Mouse (Mus musculus): ENCODE results near the gene Dclk2. TPM values are rescaled to one million over a fixed set of nuclear protein-coding genes. Genes with fewer than 3 reads are reported as not detected.

The Dclk2 gene
- not detected in 2 replicates for polyA plus RNA-seq (2012)

- TF ChIP-seq GATA1 (IDR thresholded peaks at IDR 0.05; ENCODE audit: low read length): no peak
These were observed at the start of gene Dclk2 for GRCm38 (mm10) chr3:86920343-86921083. Gene Dclk2 (minus strand): TSS chr3:86920852.

DNA sequence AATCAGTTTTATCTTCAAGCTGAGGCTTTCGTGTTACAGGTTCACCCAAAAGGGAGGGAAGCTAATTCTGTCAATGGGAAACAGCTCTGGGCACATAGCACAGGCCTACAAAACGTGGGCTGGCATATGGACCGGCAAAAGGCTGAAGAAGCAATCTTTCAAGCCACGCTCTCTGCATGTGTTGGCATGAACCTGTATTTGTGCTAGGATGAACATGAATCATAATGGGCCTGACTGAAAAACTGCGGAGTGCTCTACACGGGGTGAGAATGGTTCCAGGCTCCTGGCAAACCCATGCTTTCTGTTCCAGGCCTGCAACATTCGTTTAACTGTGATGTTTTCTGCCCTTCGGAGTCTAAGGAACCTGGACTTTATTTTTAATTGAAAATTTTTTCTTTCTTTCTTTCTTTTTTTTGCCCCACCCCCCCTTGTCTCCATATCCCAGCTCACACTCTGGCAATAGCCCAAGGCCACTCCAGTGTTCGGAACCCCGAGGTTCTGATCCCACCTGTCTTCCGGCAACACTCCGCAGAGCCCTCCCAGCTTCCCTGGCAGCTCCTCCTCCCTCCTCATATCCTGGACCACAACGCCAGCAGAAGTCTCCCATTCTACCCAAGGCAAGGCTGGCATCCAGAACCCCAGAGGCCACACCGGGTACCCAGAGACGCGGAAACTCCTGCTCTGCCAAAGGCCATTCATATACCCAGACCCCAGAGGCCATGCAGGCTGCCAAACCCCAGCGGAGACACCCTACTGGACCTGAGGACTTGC, 42.2 kb upstream of the Dclk2 start:
- TF ChIP-seq GATA1 (IDR thresholded peaks at IDR 0.05; ENCODE audit: low read length): no peak

- no peak for TF ChIP-seq GATA1 (IDR thresholded peaks at IDR 0.05; ENCODE audit: low read length)
These were observed 40.7 kb upstream of the Dclk2 start for GRCm38 (mm10) chr3:86961395-86961669.

- TF ChIP-seq GATA1 (IDR thresholded peaks at IDR 0.05; ENCODE audit: low read length): no peak
These were observed 40.2 kb upstream of the Dclk2 start for GRCm38 (mm10) chr3:86960656-86961394.

GRCm38 (mm10) chr3:86959088-86959487, 38.4 kb upstream of the Dclk2 start:
- TF ChIP-seq GATA1 (IDR thresholded peaks at IDR 0.05; ENCODE audit: low read length): no peak

GRCm38 (mm10) chr3:86955376-86955775, 34.7 kb upstream of the Dclk2 start:
- no peak for TF ChIP-seq GATA1 (IDR thresholded peaks at IDR 0.05; ENCODE audit: low read length)

DNA sequence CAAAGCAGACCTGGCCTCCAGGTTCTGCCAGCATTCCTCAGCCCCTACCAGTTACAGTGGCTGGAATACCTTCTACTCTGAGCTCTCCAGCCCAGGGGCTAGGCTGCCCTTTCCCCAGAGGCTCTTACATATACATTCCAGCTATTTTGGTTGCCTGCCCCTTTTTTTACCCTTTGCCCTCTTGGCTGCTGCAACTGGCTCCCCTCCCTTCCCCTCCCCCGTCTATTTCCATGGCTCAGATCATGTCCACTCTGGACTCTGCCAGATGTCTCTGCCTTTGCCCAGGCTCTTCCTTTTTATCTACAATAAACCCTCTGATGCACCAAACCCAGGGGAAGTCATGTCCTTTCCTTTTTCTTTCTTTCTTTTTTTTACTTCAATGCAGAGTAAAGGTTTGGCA, 33.9 kb upstream of the Dclk2 start:
- TF ChIP-seq GATA1 (IDR thresholded peaks at IDR 0.05; ENCODE audit: low read length): no peak

- TF ChIP-seq GATA1 (IDR thresholded peaks at IDR 0.05; ENCODE audit: low read length): no peak
These were observed 33.2 kb upstream of the Dclk2 start for GRCm38 (mm10) chr3:86953819-86954218.

- no peak for TF ChIP-seq GATA1 (IDR thresholded peaks at IDR 0.05; ENCODE audit: low read length)
These were observed 30.0 kb upstream of the Dclk2 start for GRCm38 (mm10) chr3:86950652-86951051.

DNA sequence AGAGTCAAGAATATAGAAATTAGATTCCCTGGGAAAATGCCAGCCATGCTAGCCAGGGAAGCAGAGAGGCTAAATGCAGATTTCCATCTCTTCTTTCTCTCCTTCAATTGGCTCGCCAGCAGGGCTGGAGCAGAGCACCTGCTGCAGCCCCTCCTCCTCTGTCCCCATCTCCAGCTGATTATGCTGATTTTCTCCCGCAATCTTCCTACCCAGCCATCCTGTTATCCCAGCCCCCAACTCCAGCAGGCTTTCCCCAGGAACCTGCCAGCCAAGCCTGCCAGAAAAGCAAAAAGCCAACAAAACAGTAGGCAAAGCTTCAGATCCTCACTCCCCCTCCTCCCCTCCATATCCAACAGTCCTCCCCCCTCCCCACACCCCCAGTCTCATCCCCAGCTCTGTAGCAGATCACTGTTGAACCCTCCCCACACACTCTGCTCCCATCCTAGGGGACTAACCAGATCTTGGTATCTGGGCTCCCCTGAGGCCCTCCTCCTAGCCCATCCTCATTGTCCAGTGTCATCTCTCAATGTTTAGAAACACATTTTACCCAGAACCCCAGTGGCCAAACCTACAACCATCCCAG, 15.7 kb upstream of the Dclk2 start:
- no peak for TF ChIP-seq GATA1 (IDR thresholded peaks at IDR 0.05; ENCODE audit: low read length)

DNA sequence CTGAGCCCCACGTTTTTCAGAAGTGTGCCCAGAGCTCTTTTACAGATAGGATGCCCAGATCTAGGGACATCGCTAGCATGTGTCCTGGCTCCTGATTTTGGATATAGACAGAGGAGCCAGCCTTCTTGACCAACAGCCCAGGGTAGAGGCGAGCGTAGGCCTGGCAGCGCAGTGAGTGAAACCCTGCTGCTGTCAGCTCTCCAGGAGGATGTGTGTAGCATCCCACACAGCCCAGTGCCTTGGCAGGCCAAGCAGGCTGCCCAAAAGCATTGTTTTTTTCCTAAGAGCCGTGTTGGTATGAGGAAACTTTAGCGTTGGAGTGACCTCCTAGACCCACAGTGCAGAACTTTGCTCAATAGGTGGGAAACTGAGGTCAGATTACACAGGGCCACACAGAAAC, 12.8 kb upstream of the Dclk2 start:
- no peak for TF ChIP-seq GATA1 (IDR thresholded peaks at IDR 0.05; ENCODE audit: low read length)

- TF ChIP-seq GATA1 (IDR thresholded peaks at IDR 0.05; ENCODE audit: low read length): no peak
These were observed 3.0 kb upstream of the Dclk2 start for GRCm38 (mm10) chr3:86923686-86924085.

DNA sequence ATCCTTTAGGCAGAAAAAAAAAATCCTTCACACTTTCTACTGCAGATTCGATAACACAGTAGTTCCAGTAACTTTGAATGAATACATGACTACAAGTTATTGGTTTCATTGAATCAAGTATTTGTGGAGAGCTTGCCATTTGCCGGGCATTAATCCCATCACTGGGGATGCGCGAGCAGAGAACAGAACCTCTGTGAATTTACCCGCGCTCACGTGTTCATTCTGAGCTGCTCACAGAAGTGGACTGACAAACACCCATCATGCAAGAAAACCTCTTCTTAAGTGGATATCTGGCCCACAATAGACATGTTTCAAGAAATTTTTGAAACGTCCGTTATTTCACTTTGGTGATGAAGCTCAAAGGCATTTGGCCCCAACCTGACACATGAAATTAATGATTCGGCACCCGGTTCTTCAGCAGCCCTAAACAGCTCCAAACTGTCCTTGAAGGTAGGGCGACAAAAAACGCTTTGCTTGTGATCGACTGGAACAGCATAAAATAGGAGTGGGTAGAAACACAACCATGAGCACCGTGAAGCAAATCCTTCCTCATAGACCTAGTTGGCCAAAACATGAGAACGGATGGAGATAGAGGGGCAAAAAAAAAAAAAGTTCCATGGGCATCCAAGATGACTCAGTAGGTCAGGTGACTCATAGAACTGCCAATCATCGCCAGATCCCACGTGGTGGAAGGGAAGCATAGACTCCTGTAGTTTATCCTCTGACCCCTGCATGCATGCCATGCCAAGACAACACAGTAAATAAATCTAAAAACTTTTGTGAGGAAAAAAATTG, 726 bp upstream of the Dclk2 start:
- TF ChIP-seq GATA1 (IDR thresholded peaks at IDR 0.05; ENCODE audit: low read length): no peak

DNA sequence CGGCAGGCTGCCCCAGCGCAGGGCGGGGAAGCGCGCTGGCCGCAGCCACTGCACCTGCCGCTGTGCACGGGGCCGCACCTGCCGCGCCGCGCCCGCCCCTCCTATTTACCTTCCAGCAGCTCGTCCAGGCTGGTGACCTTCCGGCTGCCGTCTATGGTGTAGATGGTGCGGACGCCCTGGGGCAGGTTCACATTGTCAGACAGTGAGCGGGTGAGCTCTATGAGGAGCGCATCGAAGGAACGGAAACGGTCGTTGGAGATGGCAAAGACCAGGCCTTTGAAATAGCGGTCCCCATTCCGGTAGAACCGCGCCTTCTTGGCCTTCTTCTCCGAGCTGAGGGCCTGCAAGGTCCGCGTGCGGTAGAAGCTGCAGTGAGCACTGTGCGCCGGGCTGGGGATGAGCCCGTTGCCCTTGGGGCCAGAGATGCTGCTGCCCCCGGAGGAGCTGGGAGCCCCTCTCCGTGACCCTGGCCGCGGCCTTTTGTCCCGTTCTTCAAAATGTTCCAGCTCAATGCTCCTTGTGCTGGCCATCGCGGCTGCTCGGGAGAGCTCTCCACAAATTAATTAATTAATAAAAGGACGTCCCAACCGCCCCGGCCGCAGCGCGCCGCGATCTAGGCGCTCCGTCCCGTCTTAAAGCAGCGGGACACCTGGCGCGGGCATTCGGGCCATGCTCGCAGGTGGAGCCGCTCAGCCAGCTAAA, 860 bp downstream of the Dclk2 start:
- TF ChIP-seq GATA1 (IDR thresholded peaks at IDR 0.05; ENCODE audit: low read length): no peak

DNA sequence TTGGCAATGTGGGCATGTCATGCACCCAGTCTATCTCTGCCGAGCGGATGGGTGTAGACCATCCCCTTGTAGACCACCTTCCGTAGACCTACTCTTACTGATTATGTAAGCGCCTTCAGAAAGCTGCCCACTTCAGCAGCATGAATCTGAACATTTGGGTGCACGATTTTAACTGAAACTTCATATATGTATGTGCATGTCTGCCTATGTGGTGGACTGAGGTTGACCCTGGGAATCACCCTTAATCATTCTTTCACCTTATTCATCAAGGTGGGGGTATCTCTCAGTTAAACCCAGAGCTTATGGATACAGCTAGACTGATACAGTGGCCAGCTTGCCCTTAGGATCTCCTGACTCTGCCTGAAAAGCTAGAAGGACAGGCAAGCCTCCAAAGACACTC, 3.6 kb downstream of the Dclk2 start:
- no peak for TF ChIP-seq GATA1 (IDR thresholded peaks at IDR 0.05; ENCODE audit: low read length)

All from G1E-ER4 (cell line).